1 mouse cellular context compared by ENCODE assay signal in genomic region chr11:98788550-98789218, GRCm38 (mm10).
TF ChIP-seq lines count a peak whose summit lies in the region.

No protein-coding gene starts in this region.

TF ChIP-seq in CH12.LX, 34 proteins besides CTCF, POLR2A, EP300 and RAD21:
- TF ChIP-seq ZKSCAN1 (IDR thresholded peaks at IDR 0.05; ENCODE audit: borderline replicate concordance, low read depth, low read length) (no peak), TBP (conservative IDR thresholded peaks at IDR 0.05; ENCODE audit: low read depth, low read length) (0 out of 2 replicates have a peak, but pooled peaks have one; percentile 59), NELFE (IDR thresholded peaks at IDR 0.05; ENCODE audit: low read depth, low read length) (peak; percentile 84), UBTF (IDR thresholded peaks at IDR 0.05; ENCODE audit: low read depth, low read length) (peak; percentile 66), USF1 (IDR thresholded peaks at IDR 0.05; ENCODE audit: low read depth, low read length) (peak; percentile 90), KAT2A (IDR thresholded peaks at IDR 0.05; ENCODE audit: insufficient replicate concordance, low read length) (peak; percentile 82; the same call in 1 of the 2 replicates), CHD2 (IDR thresholded peaks at IDR 0.05; ENCODE audit: low read length) (peak; percentile 77), SIN3A (IDR thresholded peaks at IDR 0.05; ENCODE audit: low read length) (peak; percentile 100), MEF2A (IDR thresholded peaks at IDR 0.05; ENCODE audit: borderline replicate concordance, low read depth, low read length) (peak; percentile 90), ZMIZ1 (IDR thresholded peaks at IDR 0.05; ENCODE audit: low read depth, low read length) (peak; percentile 84), BHLHE40 (IDR thresholded peaks at IDR 0.05; ENCODE audit: low read depth, low read length) (peak; percentile 75), E2F4 (IDR thresholded peaks at IDR 0.05; ENCODE audit: insufficient replicate concordance, low read depth, low read length) (peak; percentile 78; the same call in 1 of the 2 replicates), NRF1 (IDR thresholded peaks at IDR 0.05; ENCODE audit: low read depth, low read length) (peak; percentile 37; the same call in 1 of the 2 replicates), JUND (conservative IDR thresholded peaks at IDR 0.05; ENCODE audit: low read depth, low read length) (peak; percentile 72), HCFC1 (IDR thresholded peaks at IDR 0.05; ENCODE audit: low read depth, low read length) (peak; percentile 88), SMC3 (IDR thresholded peaks at IDR 0.05; ENCODE audit: low read depth, low read length) (peak; percentile 92), MAFK (IDR thresholded peaks at IDR 0.05; ENCODE audit: insufficient replicate concordance, low read length) (no peak), JUN (IDR thresholded peaks at IDR 0.05; ENCODE audit: insufficient read depth, low read depth, low read length) (no peak; the same call in 1 of the 2 replicates), CHD1 (IDR thresholded peaks at IDR 0.05; ENCODE audit: low read depth, low read length) (no peak), MAZ (IDR thresholded peaks at IDR 0.05; ENCODE audit: low read depth, low read length) (peak; percentile 93), GABPA (IDR thresholded peaks at IDR 0.05; ENCODE audit: insufficient replicate concordance, low read depth, low read length) (no peak; the same call in 1 of the 2 replicates), PAX5 (IDR thresholded peaks at IDR 0.05; ENCODE audit: low read length) (no peak), TCF12 (IDR thresholded peaks at IDR 0.05; ENCODE audit: low read depth, low read length) (peak; percentile 88), POLR2AphosphoS2 (IDR thresholded peaks at IDR 0.05; ENCODE audit: low read depth, low read length) (peak; percentile 73; the same call in 1 of the 2 replicates), MYC (IDR thresholded peaks at IDR 0.05; ENCODE audit: low read depth, low read length) (peak; percentile 100), ELF1 (IDR thresholded peaks at IDR 0.05; ENCODE audit: low read depth, low read length) (peak; percentile 82), RCOR1 (conservative IDR thresholded peaks at IDR 0.05; ENCODE audit: low read depth, low read length) (no peak; the same call in 1 of the 2 replicates), MAX (IDR thresholded peaks at IDR 0.05; ENCODE audit: low read length) (peak; percentile 100), USF2 (conservative IDR thresholded peaks at IDR 0.05; ENCODE audit: low read depth, low read length) (peak; percentile 83), IRF4 (IDR thresholded peaks at IDR 0.05; ENCODE audit: low read depth, low read length) (peak; percentile 86), ZC3H11A (IDR thresholded peaks at IDR 0.05; ENCODE audit: low read depth, low read length) (peak; percentile 74), ZNF384 (IDR thresholded peaks at IDR 0.05; ENCODE audit: low read depth, low read length) (peak; percentile 54; the same call in 1 of the 2 replicates), MXI1 (IDR thresholded peaks at IDR 0.05; ENCODE audit: low read depth, low read length) (peak; percentile 100), ETS1 (conservative IDR thresholded peaks at IDR 0.05; ENCODE audit: low read depth, low read length) (peak; percentile 71)
